Mouse (Mus musculus) adrenal gland, adult 2 months (tissue): Measurements from ENCODE around the gene Esr1. TPM values are rescaled to one million over a fixed set of nuclear protein-coding genes. Genes with fewer than 3 reads are reported as not detected.
"Not testable (repeated sequence)": the region's sequence is repeated elsewhere in the genome, so short reads cannot be mapped to it uniquely, and the experiment has no call there.

Experiments used
- DNase-seq: peaks from one replicate; pipeline ENCODE4 v3.0.0; 2021
- polyA plus RNA-seq: library from polyadenylated mRNA; depleted of rRNA; stranded (reverse); fragments of >200 nt; gene quantifications from 2 replicates; pipeline ENCODE4 v1.2.3, GENCODE M21; 2012
- total RNA-seq, 2 experiments: library from RNA; stranded (reverse); gene quantifications; 2 replicates each; pipeline ENCODE4 v1.2.3; 2021

Gene Esr1
- total and polyA plus RNA-seq, 3 experiments: 17.3 to 31.9 (median 22.1) TPM

DNA sequence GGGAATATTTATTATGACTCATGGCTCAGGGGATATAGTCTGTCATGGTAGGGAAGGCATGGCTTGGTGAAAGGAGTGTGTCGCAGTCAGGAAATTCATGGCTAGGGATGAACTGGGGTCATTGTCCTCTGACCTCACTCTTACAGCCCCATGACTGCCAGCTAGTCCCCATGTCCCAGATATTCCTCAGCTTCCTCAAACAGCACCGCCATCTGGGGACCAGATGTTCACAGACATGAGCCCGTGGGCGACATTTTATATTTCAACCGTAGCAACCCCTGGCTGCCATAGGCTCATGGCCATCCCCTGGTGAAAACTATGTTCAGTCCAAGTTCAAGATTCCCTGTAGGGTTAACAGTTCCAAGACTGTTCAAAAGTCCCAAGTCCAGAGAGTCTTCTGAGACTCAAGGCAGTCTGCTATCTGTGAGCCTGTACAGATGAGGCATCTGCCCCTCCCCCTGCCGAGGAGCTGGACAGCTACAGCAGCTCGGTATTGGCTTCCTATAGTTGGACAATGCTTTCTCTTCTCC, 83.0 kb downstream of the Esr1 start:
- DNase-seq: no peak

DNA sequence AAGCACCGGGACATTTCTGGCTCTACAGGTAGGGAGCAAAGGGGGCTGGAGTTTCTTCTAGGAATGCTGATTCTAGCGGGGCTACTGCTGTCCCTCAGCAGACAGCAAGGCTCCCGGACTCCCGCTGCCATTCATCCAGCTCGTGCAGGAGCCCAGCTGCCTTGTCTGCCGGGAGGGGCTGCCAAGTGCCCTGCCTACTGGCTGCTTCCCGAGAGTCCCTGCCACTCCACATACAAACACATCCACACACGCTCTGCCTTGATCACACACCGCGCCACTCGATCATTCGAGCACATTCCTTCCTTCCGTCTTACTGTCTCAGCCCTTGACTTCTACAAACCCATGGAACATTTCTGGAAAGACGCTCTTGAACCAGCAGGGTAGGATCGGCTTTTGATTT, 98.5 kb downstream of the Esr1 start:
- peak; percentile 73 for DNase-seq

GRCm38 (mm10) chr10:4711434-4711833, 100.0 kb downstream of the Esr1 start:
- DNase-seq: no peak

- peak; percentile 69 for DNase-seq
These were observed 100.9 kb downstream of the Esr1 start for GRCm38 (mm10) chr10:4712061-4712908.

DNA sequence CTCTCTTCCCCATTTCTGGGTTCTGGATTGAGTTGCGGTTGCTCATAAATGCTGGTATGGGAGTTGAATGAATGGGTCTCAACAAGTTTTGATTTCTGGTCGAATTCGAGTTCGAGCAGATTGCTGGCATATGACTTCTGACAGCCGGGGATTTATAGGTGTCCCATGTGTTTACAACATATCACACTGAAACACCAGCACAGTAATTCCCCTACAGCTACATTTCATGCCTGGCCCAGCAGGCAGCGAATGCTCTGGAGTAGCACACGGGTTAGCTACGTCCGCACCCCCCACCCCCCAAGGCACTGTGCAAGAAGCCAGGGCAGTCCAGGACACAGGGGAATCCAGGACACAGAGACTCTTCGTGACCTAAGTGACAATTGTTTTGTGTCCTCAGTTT, 102.0 kb downstream of the Esr1 start:
- DNase-seq: no peak

DNA sequence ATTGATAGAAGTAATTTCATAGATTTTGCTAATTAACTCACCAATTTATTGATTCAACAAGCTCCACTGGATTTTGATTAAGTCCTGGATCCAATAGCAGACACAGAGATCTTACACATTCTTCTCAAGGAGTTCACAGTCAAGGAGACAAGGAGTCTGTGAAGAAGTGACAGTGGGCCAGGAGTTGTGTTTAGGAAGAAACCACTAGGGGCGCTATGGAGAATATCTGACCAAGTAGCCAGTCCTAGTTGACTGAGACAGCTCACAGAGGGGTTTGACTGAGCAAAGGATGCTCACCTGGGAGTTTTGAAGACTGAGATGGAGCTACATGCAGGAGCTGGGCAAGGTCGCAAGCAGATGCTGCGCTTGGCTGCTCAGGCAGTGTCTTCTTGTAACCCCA, 113.5 kb downstream of the Esr1 start:
- no peak for DNase-seq

- no peak for DNase-seq
These were observed 114.7 kb downstream of the Esr1 start for GRCm38 (mm10) chr10:4726141-4726540.

- no peak for DNase-seq
These were observed 120.9 kb downstream of the Esr1 start for GRCm38 (mm10) chr10:4732328-4732727.

DNA sequence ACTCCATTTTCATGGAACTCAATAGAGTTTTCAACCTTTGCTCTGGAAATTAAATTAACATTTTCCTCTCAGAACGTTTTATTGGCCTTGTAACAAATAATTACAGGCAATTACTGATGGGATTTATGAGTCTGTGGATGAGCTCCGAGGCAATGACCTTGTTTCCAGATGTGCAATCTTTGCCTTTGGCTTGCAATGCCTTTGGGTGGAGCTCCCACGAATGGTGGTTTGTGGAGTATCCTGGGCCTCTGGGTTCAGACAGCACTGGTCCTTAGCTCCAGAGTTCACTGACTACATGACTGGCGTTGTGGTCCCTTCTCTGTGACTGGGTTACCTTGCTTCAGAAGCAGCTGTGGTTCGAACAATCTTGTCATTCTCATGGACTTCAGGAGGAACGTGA, 122.6 kb downstream of the Esr1 start:
- peak; percentile 66 for DNase-seq

DNA sequence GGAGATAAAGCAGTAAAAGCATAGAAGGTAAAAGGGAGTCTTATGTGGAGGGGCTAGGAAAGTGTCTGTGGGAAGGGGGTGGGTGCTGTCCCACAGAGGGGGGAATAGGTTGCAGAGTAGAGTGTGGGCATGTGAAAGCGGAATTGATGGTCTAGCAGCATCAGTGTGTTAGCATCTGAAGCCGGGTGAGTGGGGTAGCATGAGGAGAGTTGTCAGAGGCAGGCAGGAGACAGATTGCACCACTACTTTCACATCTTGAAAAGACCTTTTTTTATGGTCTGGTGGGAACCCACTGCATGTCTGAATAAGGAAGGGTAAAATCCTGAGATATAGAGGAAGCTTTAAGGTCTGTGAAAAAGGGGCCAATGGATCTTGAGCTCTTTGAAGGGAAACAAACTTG, 123.5 kb downstream of the Esr1 start:
- DNase-seq: no peak

- DNase-seq: no peak
These were observed 126.9 kb downstream of the Esr1 start for GRCm38 (mm10) chr10:4738311-4738710.

- not testable (repeated sequence) for DNase-seq
These were observed 139.7 kb downstream of the Esr1 start for GRCm38 (mm10) chr10:4751091-4751490.

DNA sequence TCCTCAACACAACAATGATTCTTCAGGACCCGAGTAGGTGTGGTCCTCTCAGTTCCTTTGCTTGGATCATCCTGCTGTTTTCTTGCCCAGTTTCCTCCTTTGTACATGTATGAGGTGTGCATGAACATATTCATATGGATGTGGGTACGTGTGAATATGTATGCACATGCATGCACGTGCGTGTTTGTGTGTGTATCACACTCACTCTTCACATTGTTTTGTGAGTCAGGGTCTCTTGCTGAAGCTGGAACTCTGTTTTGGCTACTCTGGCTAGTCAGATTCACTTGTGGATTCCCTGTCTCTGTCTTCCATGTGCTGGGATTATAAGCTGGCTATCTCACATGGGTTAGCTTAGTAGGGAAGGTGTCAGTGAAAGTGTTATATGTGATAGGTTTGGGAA, 141.6 kb downstream of the Esr1 start:
- no peak for DNase-seq

DNA sequence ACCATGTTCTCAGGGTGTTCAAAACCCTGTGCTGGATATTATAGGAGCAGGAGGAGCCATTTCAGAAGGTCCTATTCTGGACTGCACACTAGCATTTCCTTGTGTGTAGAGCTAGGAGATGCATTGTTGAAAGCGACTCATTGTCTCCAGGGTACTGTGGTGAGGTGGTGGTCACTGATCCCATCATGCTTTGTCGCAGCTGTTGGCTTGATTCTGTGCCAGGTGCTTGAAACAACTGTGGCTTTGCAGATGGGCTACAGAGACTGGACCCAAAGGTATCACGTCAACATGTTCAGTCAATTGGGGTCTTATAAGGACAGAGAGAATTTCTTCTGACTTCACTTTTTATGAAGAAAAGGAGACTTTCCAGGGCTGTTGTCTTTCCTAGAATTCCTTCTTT, 164.1 kb downstream of the Esr1 start:
- DNase-seq: no peak

GRCm38 (mm10) chr10:4776007-4776713, 164.8 kb downstream of the Esr1 start:
- DNase-seq: peak; percentile 47

- DNase-seq: peak; percentile 36
These were observed 165.3 kb downstream of the Esr1 start for GRCm38 (mm10) chr10:4776714-4777090.

GRCm38 (mm10) chr10:4777996-4778395, 166.6 kb downstream of the Esr1 start:
- no peak for DNase-seq

- no peak for DNase-seq
These were observed 169.5 kb downstream of the Esr1 start for GRCm38 (mm10) chr10:4780926-4781325.

DNA sequence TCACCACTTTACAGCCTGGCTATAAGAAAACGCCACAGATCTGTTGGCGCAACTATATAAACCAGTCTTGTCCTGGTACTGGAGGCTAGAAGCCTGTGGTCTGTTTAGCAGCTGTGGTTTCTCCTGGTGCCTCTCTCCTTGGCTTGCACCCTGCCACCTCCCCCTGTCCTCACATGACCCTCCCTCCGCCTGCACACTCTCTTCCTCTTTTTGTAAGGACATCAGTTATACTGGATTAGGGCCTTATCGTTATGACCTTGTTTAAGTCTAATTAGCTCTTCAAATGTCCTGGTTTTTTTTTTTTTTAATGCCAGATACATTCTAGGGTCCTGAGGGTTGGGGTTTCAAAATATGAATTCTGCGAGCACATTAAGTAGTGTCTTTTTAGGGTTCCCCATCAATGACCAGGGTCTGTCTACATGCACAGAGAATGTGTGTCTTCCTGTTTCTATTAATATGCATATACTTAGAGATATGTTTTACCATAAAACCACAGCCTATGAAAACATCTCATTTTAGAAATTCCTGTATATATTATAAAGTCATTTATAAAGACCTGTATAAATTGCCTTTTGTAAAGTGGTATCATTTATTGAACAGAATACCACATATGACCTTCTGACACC, 175.7 kb downstream of the Esr1 start:
- no peak for DNase-seq

- peak; percentile 25 for DNase-seq
These were observed 186.9 kb downstream of the Esr1 start for GRCm38 (mm10) chr10:4798268-4798808.

DNA sequence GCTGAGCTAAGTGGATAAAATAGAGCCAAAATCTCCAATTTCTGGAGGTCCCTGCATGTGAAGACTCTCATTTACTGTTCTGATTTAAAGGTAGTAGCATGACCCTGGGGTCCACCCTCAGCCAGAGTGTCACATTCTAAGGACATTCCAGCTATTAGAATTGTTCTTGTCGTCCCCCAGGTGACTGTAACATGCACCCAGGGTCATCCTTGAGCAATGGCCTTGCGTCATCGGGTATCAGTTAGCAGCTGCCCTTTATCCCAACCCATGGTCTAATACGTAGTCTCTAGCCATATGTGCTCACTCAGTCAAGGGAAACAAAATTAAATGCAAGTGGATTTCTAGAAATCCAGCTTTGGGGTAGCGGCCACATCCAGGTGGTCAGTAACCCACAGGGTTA, 213.0 kb downstream of the Esr1 start:
- DNase-seq: peak; percentile 47

GRCm38 (mm10) chr10:4830592-4830991, 219.2 kb downstream of the Esr1 start:
- DNase-seq: no peak

DNA sequence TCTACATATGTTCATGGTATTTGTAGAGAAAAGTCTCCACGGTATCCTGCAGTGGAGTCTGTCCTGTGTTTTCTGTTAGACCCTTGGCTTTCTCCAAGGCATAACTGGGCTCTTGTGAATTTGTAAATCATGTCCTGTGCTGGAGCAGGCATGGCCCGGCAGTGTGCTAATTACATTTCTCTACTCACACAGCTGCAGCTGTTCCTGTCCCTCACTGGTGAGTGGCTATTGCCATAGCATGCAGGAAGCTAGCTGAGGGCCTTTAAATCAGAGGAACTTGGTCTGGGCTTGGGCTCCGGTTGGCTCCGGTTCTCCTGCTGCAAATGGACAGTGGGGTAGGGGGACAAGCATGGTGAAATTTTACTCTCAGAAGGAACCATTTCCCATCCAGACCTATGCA, 226.7 kb downstream of the Esr1 start:
- DNase-seq: no peak
